Mouse (Mus musculus) CD4-positive, CD25-positive, alpha-beta regulatory T cell, adult 2 months (primary cell): ENCODE results near the gene Psors1c2.

Experiments used
- DNase-seq: peaks from one replicate; pipeline ENCODE4 v3.0.0-alpha.2; 2012; ENCODE audit warnings: low read depth, low spot score

The Psors1c2 gene

DNA sequence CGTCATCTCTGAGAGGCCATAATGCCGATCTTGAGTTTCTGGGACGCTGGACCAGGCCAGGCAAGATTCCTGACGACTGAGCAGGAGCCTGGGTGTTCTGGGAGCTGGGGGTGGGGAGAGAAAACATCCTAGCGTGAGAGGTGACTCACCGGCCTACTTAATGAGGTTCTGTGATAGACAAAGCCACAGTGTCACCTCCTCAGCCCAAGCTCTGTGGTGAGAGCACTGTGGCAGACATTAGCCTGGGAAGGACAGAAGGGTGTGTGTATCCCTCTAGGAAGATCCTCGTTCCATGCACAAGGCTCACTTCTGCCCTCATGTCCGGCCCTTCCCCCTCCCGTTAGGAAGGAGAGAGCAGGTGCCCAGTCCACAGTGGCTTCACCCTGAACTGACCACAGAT, 24.4 kb downstream of the Psors1c2 start:
- DNase-seq, result no peak

- DNase-seq, result no peak
These were observed 25.2 kb downstream of the Psors1c2 start for GRCm38 (mm10) chr17:35558216-35558615.

DNA sequence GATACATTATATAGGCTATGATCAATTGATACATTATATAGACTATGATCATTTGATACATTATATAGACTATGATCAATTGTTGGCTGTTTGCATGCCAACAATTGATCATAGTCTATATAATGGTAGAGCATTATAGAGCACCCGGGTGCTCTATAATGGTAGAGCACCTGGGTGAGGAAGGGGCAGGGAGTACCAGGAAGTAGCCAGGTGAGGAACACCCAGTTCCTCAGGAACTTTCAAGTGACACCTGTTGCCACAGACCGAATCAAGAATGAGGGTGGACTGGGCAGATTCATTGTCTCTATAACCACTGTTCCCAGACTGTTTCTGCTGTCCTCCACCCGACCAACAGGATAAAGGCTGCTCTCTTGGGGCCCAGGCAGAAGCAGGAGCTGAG, 34.1 kb downstream of the Psors1c2 start, which contains the start of gene 2300002M23Rik:
Gene 2300002M23Rik (plus strand): TSS at position 301 of the 400 bp plus-strand sequence.
- DNase-seq, result no peak

DNA sequence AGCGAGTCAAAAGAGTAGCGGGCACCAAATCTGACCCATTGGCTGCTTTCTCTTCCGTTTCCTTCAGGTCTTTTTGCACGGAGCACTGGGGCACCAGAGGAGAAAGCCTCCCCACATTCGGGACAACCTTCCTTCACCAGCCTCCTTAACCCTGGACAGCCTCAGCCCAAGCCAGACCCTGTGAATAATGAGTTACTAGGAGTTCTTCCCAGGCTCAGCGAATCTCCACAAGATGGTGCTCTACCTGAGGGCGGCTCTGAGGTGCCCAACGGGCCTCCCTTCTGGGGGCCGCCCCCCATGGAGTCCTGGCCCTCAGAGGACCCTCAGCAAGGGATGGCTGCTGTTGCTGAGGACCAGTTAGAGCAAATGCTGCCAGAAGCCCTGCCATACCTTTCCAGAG, 34.8 kb downstream of the Psors1c2 start:
- no peak for DNase-seq

DNA sequence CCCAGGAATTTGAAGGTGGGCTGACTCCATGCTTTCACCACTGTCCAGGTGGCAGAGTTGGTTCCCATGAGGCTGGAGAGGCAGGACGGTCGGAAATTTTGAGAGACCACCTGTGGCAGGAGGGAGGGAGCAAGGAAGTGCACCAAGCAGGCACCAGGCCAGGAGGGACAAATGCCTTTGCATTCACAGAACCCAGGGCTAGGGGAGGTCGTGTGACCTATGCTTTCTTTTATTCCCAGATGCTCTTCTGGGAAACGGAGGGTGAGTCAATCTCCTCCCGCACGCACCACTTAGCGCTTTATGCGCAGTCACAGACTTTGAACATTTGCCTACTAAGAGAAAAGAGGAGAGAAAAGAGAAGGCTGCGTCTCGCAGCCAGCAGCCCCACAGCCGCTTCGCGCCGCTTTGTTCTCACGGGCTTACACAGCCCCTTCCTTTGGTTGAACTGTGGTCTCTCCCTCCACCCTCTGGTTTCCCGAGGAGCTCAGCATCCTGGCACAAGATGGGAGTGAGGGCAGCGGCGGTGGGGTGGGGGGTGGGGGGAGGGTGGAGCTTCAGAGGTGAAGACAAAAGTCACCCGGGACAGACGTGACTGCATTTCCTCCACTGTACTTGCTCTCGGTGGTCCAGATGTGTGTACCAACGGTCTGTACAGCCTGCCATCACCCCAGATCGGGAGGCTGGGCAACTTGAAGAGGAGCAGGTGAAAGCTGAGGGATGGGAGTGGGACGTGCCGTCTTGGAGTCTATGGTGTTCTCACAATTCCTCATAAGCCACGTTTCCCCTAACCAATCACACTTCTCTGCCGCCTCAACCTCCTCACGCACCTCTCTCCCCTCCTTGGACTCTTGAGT, 36.3 kb downstream of the Psors1c2 start:
- DNase-seq, result no peak

GRCm38 (mm10) chr17:35570836-35571235, 37.8 kb downstream of the Psors1c2 start:
- DNase-seq, result no peak

DNA sequence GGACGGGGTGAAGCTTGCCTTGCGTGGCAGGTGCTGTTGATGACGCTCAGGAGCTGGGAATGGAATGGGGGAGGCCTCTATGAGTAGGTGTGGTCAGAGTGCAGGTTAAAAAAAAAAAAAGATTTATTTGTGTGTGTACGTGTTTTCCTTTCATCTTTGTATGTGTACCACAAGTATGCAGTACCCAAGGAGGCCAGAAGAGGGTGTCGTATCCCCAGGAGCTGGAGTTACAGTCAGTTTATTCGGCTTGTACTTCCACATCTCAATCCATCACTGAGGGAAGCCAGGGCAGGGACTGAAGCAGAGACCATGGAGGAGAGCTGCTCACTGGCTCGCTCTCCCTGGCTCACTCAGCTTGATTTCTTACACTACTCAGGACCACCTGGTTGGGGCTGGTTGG, 38.5 kb downstream of the Psors1c2 start:
- DNase-seq, result no peak

- peak; percentile 95 for DNase-seq
These were observed 45.2 kb downstream of the Psors1c2 start for GRCm38 (mm10) chr17:35578211-35578610.

GRCm38 (mm10) chr17:35582900-35583299, 49.9 kb downstream of the Psors1c2 start:
- DNase-seq, result peak; percentile 54
